Mouse (Mus musculus): ENCODE results near the gene Uvrag. TPM values are rescaled to one million over a fixed set of nuclear protein-coding genes. Genes with fewer than 3 reads are reported as not detected.
"Not testable (repeated sequence)": the region's sequence is repeated elsewhere in the genome, so short reads cannot be mapped to it uniquely, and the experiment has no call there.

Uvrag gene
- polyA plus RNA-seq, 1 experiment from 2014 or later, result 20.9 TPM

DNA sequence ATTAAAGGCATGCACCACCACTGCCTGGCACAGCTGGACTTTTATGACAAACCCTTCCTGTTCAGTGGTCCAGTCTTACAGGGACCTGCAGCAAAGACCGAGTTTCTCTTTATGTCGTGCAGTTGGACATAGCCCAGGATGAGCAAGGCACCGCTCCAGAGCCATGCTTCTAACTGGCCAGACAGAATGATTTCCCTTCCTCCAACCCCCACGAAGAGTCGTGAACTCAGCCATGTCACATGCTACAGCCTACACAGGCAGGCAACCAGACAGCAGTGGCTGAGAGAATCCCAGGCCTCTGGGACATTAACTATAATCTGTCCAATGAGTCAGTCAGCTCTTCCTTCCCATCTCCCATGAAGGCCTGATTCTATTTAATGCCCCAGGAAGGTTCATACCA lies 170.2 kb downstream of the Uvrag start:
- peaks cover 7% of the 10 kb centered on the region; the same call in 1 of the 2 replicates for H3K4me1 ChIP-seq (replicated peaks)
- H3K4me2 ChIP-seq (replicated peaks), result no peak overlapping the region
- no peak overlapping the region for H3K27ac ChIP-seq
- no peak for ATAC-seq
- no peaks in the 10 kb centered on the region for H3K9me3 ChIP-seq
- no peaks in the 10 kb centered on the region for H3K27me3 ChIP-seq (replicated peaks)
- no peaks in the 10 kb centered on the region for H3K36me3 ChIP-seq
- WGBS, result 79% methylated on average over 5 of the region's 5 CpGs
- H3K9ac ChIP-seq, result no peak overlapping the region
- no peak overlapping the region for H3K4me3 ChIP-seq (replicated peaks)

DNA sequence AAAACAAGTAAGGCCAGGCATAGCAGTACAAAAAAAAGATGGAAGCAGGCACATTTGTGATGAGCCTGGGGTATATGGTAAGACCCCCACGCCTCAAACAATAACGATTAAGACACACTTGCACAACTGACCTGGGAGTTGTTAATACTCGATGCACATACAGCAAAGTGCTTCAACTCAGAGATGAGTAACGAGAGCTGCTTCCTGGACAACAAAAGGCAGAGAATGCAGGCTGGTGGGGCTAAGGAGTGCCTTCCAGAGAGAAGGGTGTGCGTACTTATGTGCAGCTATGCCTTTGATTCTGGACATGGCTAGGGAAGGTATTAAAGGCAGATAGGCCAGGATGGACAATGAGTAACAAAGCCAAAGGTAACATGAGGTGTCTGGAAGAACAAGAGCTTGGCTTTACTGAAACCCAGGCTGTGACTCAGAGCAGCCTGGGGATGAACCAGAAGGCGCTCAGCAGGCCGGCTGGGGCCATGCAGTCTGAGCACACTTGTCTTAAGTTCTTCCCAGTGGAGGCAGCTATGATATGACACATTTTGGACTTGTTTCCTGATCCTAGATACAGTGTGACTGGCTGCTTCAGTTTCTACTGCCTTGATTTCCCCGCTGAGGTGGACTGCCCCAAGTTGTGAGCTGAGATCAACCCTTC lies 172.1 kb downstream of the Uvrag start:
- Histone ChIP-seq H3K9ac (no peak overlapping the region), H3K4me2 (replicated peaks) (no peak overlapping the region), H3K4me3 (replicated peaks) (no peak overlapping the region), H3K36me3 (no peaks in the 10 kb centered on the region), H3K27me3 (replicated peaks) (no peaks in the 10 kb centered on the region), H3K27ac (no peak overlapping the region), H3K9me3 (no peaks in the 10 kb centered on the region), H3K4me1 (replicated peaks) (peaks cover 7% of the 10 kb centered on the region; the same call in 1 of the 2 replicates)
- no peak for ATAC-seq
- 73% methylated on average over 8 of the region's 8 CpGs for WGBS

DNA sequence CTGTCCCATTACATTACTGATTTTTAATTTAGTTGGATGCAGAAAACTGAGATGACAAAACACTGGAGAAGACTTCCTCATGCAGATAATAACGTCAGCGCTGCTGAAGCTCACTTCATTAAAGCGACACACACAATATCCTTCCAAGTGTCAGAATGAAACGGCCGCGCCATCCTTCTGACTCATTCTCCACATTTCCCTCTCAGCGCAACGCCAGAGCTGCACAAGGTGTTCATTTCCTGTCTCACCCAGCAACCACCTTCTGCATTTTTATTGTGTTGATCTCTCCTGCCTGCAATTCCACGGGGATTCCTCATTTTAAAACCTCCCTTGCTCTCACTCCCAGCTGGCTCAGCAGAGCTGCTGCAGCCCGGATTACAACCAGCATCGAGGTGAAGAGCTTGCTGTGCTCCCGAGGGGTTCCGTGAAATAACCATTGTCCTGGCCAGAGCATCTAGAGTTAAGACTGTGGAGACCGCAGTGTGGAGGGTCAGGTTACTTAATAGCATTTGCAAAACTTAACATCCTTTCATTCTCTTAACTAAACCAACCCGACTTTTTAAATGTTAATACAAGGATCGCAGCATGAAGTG lies 172.8 kb downstream of the Uvrag start:
- H3K4me2 ChIP-seq (replicated peaks), result no peak overlapping the region
- H3K4me3 ChIP-seq (replicated peaks), result no peak overlapping the region
- H3K27ac ChIP-seq, result no peak overlapping the region
- no peak for ATAC-seq
- H3K36me3 ChIP-seq, result no peaks in the 10 kb centered on the region
- no peaks in the 10 kb centered on the region for H3K9me3 ChIP-seq
- H3K4me1 ChIP-seq (replicated peaks), result peaks cover 8% of the 10 kb centered on the region; the same call in 1 of the 2 replicates
- WGBS, result 24% methylated on average over 16 of the region's 16 CpGs
- H3K27me3 ChIP-seq (replicated peaks), result no peaks in the 10 kb centered on the region
- H3K9ac ChIP-seq, result no peak overlapping the region

DNA sequence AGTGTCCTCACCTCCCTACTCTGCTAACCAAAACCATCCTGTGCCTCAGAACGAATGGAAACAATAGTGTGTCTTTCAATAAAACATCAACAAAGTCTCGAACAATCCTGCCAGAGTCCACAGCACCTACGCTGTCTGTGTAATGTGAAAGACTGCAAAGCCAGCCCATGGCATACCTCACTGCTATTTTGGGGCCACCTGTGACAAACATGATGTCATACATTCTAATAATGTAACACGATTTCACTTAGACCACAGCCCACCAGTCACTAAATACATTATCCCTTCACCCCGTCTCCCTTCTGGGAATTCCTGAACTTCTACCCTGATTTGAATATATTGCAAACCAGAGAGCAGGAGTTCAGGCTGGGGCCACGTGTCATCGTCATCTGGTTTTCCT lies 173.3 kb downstream of the Uvrag start:
- no peak overlapping the region for H3K4me3 ChIP-seq (replicated peaks)
- H3K9me3 ChIP-seq, result no peaks in the 10 kb centered on the region
- no peak overlapping the region for H3K4me2 ChIP-seq (replicated peaks)
- H3K9ac ChIP-seq, result no peak overlapping the region
- H3K4me1 ChIP-seq (replicated peaks), result peaks cover 10% of the 10 kb centered on the region; the same call in 1 of the 2 replicates
- no peak for ATAC-seq
- H3K27me3 ChIP-seq (replicated peaks), result no peaks in the 10 kb centered on the region
- no peak overlapping the region for H3K27ac ChIP-seq
- H3K36me3 ChIP-seq, result no peaks in the 10 kb centered on the region
- WGBS, result 61% methylated on average over 7 of the region's 7 CpGs

DNA sequence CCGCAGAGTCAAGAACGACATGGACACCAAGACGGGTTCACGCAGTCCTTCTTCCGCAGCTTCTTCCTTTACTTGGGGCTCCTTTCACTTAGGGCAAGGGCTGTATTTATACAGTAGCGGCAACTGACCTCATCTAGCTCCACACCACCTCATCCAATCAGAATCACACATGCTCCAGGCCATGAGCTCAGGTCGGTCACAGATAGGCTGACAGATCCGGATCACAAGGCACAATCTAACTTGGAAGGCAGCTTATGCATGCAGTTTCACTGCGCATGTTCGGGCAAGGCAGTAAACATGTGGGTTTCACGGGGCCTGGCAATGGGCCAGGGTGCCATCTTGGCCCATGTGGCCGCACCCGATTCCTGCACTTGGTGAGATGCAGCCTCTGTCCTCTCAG lies 177.4 kb downstream of the Uvrag start:
- H3K27ac ChIP-seq; H3K9ac ChIP-seq; H3K4me3 ChIP-seq (replicated peaks); H3K27me3 ChIP-seq (replicated peaks); H3K9me3 ChIP-seq; ATAC-seq; H3K36me3 ChIP-seq; H3K4me2 ChIP-seq (replicated peaks); H3K4me1 ChIP-seq (replicated peaks): not testable (repeated sequence)
- 90% methylated on average over 13 of the region's 13 CpGs for whole genome bisulfite sequencing

DNA sequence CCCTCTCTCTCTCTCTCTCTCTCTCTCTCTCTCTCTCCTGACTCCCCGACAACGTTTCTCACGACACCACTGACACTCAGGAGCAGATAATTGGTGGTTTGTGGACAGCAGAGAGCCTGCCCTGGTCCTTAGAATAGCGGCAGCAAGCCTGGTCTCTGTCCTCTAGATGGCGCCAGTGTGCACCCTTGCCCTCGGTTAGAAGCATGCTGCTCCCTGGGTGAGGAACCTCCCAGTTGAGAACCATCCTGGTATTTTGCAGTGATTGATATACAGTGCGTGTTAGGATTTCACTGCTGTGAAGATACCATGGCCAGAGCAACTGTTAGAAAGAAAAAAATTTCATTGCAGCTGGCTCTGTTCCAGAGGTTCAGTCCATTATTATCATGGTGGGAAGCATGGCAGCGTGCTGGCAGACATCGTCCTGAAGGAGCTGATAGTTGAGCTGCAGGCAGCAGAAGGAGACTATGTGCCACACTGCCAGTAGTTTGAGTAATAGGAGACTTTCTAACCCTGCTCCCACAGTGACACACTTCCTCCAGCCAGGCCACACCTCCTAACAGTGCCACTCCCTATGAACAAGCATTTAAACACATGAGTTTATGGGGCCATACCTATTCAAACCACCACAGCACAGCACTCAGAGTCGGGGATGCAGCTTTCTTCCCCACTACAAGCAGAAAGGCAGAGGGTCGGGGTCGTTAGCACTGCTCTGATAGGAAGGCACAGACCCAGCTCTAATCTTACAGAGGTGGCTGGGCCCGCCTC lies 178.2 kb downstream of the Uvrag start:
- H3K4me2 ChIP-seq (replicated peaks), result peak overlapping the region; percentile 33
- peak overlapping the region; percentile 51; the same call in 1 of the 2 replicates for H3K27ac ChIP-seq
- no peaks in the 10 kb centered on the region for H3K9me3 ChIP-seq
- H3K36me3 ChIP-seq, result no peaks in the 10 kb centered on the region
- H3K27me3 ChIP-seq (replicated peaks), result no peaks in the 10 kb centered on the region
- H3K4me3 ChIP-seq (replicated peaks), result no peak overlapping the region
- H3K9ac ChIP-seq, result no peak overlapping the region
- peaks cover 10% of the 10 kb centered on the region for H3K4me1 ChIP-seq (replicated peaks)
- ATAC-seq, result peak; percentile 91
- WGBS, result 32% methylated on average over 12 of the region's 13 CpGs

DNA sequence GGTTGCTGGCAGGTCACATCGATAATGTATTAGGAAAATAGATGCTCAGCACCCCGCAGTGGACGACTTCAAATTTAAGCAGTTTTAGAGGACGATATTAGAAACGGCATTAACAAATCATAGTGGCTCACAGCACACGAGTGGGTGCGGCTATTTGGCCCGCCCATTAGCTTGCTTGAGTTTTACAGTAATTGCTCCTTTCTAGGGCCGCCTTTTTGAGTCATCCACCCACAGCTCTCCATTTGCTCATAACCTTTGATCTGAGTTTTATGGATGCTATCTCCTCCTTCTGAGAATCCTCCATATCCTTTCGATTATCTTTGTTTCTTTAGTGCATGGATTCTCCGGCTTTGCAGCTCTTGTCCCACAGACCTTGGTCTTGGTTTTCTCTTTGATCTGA lies 178.9 kb downstream of the Uvrag start:
- no peak overlapping the region; the same call in 1 of the 2 replicates for H3K4me2 ChIP-seq (replicated peaks)
- H3K36me3 ChIP-seq, result no peaks in the 10 kb centered on the region
- ATAC-seq, result peak; percentile 71
- 56% methylated on average over 11 of the region's 11 CpGs for WGBS
- H3K27ac ChIP-seq, result peak overlapping the region; percentile 18; the same call in 1 of the 2 replicates
- H3K9me3 ChIP-seq, result no peaks in the 10 kb centered on the region
- H3K4me1 ChIP-seq (replicated peaks), result peaks cover 9% of the 10 kb centered on the region
- no peaks in the 10 kb centered on the region for H3K27me3 ChIP-seq (replicated peaks)
- no peak overlapping the region for H3K4me3 ChIP-seq (replicated peaks)
- H3K9ac ChIP-seq, result no peak overlapping the region

DNA sequence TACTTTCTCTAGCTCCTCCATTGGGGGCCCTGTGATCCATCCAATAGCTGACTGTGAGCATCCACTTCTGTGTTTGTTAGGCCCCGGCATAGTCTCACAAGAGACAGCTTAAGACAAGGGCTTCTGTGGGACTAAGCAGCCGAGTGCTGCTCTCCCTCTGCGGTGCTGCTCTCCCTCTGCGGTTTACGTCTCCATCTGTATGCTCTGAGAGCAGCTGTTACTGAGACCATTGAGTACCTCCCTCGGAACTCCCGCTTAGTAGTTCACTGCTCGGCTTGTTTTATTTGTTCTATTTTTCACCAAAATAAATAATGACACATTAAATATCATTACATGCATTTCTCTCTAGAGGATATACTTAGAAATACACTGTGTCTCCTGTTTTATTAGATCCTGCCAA lies 180.7 kb downstream of the Uvrag start:
- Histone ChIP-seq H3K27me3 (replicated peaks) (no peaks in the 10 kb centered on the region), H3K4me2 (replicated peaks) (no peak overlapping the region), H3K4me3 (replicated peaks) (no peak overlapping the region), H3K4me1 (replicated peaks) (peaks cover 14% of the 10 kb centered on the region), H3K9me3 (no peaks in the 10 kb centered on the region), H3K36me3 (no peaks in the 10 kb centered on the region), H3K9ac (no peak overlapping the region), H3K27ac (no peak overlapping the region)
- 78% methylated on average over 8 of the region's 8 CpGs for WGBS
- no peak for ATAC-seq

DNA sequence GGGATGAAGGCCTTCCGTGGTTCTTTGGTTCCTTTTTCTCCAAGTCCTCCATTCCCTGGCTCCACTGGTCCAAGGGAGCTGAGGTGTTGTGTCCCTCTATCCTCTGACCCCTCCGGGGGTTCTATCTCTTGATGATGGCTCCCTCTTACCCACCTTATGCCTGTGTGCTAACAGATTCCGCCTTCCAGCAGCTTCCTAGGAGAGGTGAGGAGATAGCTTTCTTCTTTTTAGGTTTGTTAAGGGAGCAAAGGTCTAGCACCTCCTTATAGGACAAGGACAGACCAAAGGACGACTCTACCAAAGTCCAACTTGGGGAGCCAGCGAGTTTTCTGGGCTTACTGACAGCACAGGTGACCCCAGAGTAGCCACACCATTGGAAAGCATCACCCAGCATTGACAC lies 181.7 kb downstream of the Uvrag start:
- H3K4me3 ChIP-seq (replicated peaks), result no peak overlapping the region
- H3K4me1 ChIP-seq (replicated peaks), result peaks cover 17% of the 10 kb centered on the region
- no peaks in the 10 kb centered on the region for H3K9me3 ChIP-seq
- H3K27me3 ChIP-seq (replicated peaks), result no peaks in the 10 kb centered on the region
- H3K27ac ChIP-seq, result no peak overlapping the region
- no peak for ATAC-seq
- no peaks in the 10 kb centered on the region for H3K36me3 ChIP-seq
- 87% methylated on average over 5 of the region's 5 CpGs for whole genome bisulfite sequencing
- no peak overlapping the region for H3K4me2 ChIP-seq (replicated peaks)
- H3K9ac ChIP-seq, result no peak overlapping the region

DNA sequence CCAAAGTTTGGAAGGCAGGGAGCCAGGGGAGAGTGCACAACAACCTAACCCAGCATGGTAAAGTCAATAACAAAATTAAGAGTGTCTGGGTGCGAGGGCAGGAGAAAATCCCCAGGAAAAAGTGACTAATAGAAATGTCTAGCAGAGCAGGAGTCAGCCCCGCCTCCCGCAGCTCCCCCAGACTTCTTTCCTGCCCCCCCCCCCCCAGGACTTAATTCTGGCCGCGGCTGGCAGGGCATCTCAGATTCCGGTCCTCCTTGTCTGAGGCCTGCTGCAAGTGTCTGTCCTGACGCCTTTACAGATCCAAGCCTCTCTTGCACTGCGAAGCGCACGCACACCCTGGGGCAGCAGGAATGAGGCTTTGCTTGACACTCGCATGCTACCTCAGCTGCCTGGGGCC lies 182.8 kb downstream of the Uvrag start:
- H3K27me3 ChIP-seq (replicated peaks), result no peaks in the 10 kb centered on the region
- H3K4me2 ChIP-seq (replicated peaks), result no peak overlapping the region
- no peak overlapping the region for H3K9ac ChIP-seq
- H3K27ac ChIP-seq, result no peak overlapping the region
- H3K4me3 ChIP-seq (replicated peaks), result no peak overlapping the region
- WGBS, result 18% methylated on average over 11 of the region's 11 CpGs
- peaks cover 16% of the 10 kb centered on the region for H3K4me1 ChIP-seq (replicated peaks)
- no peaks in the 10 kb centered on the region for H3K9me3 ChIP-seq
- no peak for ATAC-seq
- no peaks in the 10 kb centered on the region for H3K36me3 ChIP-seq

DNA sequence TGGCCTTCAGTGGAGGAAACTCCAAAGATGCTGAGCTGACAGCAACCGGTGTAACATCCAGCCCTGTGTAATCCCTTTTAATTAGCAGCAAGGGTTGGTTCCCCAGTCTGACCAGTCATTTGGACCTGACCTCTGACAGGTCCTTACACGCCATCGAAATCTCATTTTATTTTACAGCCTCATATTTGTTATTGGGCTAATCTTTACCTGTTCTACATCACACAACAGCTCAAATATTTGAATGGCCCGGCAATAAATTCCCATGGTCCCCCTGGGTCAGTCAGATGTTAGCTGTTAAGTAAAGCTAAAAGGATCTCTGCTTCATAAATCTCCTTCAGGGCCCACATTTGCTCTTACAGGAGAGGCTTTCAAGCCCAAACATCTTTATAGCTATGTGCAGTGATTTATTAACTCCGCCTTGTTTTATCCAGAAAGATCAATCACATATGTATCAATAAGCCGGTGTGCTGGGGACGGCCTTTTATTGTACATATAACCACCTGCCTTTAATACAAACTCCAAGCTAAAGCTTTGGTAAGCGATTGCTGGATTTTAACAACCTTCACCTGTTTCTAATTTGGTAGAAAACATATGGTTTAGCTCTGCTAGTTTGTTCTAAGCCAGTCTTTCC lies 183.7 kb downstream of the Uvrag start:
- Histone ChIP-seq H3K9ac (no peak overlapping the region), H3K9me3 (no peaks in the 10 kb centered on the region), H3K4me3 (replicated peaks) (no peak overlapping the region), H3K4me2 (replicated peaks) (no peak overlapping the region), H3K27ac (no peak overlapping the region), H3K36me3 (no peaks in the 10 kb centered on the region), H3K27me3 (replicated peaks) (no peaks in the 10 kb centered on the region), H3K4me1 (replicated peaks) (peaks cover 14% of the 10 kb centered on the region)
- ATAC-seq, result no peak
- WGBS, result 48% methylated on average over 8 of the region's 8 CpGs

DNA sequence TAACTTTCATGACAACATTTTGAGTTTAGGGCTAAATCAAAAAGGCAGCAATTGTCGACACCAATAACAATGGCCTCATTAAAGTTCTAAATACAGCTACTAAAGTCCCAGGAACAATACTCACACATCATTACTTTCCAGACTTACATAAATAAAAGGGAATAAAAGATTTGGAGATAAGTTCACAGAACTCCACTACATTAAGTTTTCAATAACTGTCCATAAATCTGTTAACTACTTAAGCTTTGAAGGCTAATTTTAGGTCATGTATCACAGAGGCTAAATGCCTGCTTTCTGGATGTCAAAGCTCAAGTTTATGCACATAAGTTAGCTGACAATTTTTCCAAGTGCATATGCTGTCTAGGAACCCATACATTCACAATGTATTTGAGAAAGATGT lies 184.3 kb downstream of the Uvrag start:
- 61% methylated on average over 1 of the region's 1 CpGs for WGBS
- no peak overlapping the region for H3K4me2 ChIP-seq (replicated peaks)
- no peaks in the 10 kb centered on the region for H3K9me3 ChIP-seq
- H3K4me3 ChIP-seq (replicated peaks), result no peak overlapping the region
- no peaks in the 10 kb centered on the region for H3K27me3 ChIP-seq (replicated peaks)
- no peak for ATAC-seq
- no peak overlapping the region for H3K27ac ChIP-seq
- H3K9ac ChIP-seq, result no peak overlapping the region
- H3K36me3 ChIP-seq, result no peaks in the 10 kb centered on the region
- H3K4me1 ChIP-seq (replicated peaks), result peaks cover 14% of the 10 kb centered on the region
